Mouse (Mus musculus): ENCODE measurements around the gene Sorbs1. TPM values are rescaled to one million over a fixed set of nuclear protein-coding genes. Genes with fewer than 3 reads are reported as not detected.

The Sorbs1 gene
- polyA plus RNA-seq, 1 experiment from 2014 or later, result 46.5 TPM

GRCm38 (mm10) chr19:40477445-40477941, 36.1 kb downstream of the Sorbs1 start:
- H3K4me3 ChIP-seq (replicated peaks; ENCODE audit: low read depth, low read length), result no peak overlapping the region
- H3K9me3 ChIP-seq (replicated peaks; ENCODE audit: low read length), result no peaks in the 10 kb centered on the region
- no peak overlapping the region for H3K9ac ChIP-seq (ENCODE audit: low read depth, low read length)
- no peaks in the 10 kb centered on the region for H3K36me3 ChIP-seq (ENCODE audit: insufficient read depth, low read length)
- DNase-seq (ENCODE audit: low spot score) (no peak), ATAC-seq (replicated peaks; ENCODE audit: low FRiP score, low read depth) (0 out of 2 replicates have a peak, but pooled peaks have one; percentile 49)
- peak overlapping the region; percentile 56 for H3K27ac ChIP-seq
- TF ChIP-seq CTCF (IDR thresholded peaks at IDR 0.05; ENCODE audit: low read depth), result no peak
- peaks cover 13% of the 10 kb centered on the region; the same call in 1 of the 2 replicates for H3K4me1 ChIP-seq (replicated peaks; ENCODE audit: insufficient read depth, low read length)
- no peaks in the 10 kb centered on the region for H3K27me3 ChIP-seq (ENCODE audit: insufficient read depth, low read length)
- WGBS, result 39% methylated on average over 5 of the region's 5 CpGs
- no peak overlapping the region for H3K4me2 ChIP-seq (ENCODE audit: low read length)

GRCm38 (mm10) chr19:40476491-40476890, 37.1 kb downstream of the Sorbs1 start:
- TF ChIP-seq CTCF (IDR thresholded peaks at IDR 0.05; ENCODE audit: low read depth), result no peak
- Histone ChIP-seq H3K4me3 (replicated peaks; ENCODE audit: low read depth, low read length) (no peak overlapping the region), H3K4me2 (ENCODE audit: low read length) (no peak overlapping the region), H3K36me3 (ENCODE audit: insufficient read depth, low read length) (no peaks in the 10 kb centered on the region), H3K27ac (no peak overlapping the region), H3K27me3 (ENCODE audit: insufficient read depth, low read length) (no peaks in the 10 kb centered on the region), H3K4me1 (replicated peaks; ENCODE audit: insufficient read depth, low read length) (peaks cover 13% of the 10 kb centered on the region; the same call in 1 of the 2 replicates), H3K9ac (ENCODE audit: low read depth, low read length) (no peak overlapping the region), H3K9me3 (replicated peaks; ENCODE audit: low read length) (no peaks in the 10 kb centered on the region)
- DNase-seq (ENCODE audit: low spot score), result no peak
- no peak for ATAC-seq (replicated peaks; ENCODE audit: low FRiP score, low read depth)
- WGBS, result 84% methylated on average over 4 of the region's 4 CpGs

- no peaks in the 10 kb centered on the region for H3K9me3 ChIP-seq (replicated peaks; ENCODE audit: low read length)
- DNase-seq (ENCODE audit: low spot score), result no peak
- no peaks in the 10 kb centered on the region for H3K4me1 ChIP-seq (replicated peaks; ENCODE audit: insufficient read depth, low read length)
- no peak for ATAC-seq (replicated peaks; ENCODE audit: low FRiP score, low read depth)
- H3K36me3 ChIP-seq (ENCODE audit: insufficient read depth, low read length), result no peaks in the 10 kb centered on the region
- WGBS, result 74% methylated on average over 10 of the region's 10 CpGs
- no peak overlapping the region for H3K4me2 ChIP-seq (ENCODE audit: low read length)
- H3K9ac ChIP-seq (ENCODE audit: low read depth, low read length), result no peak overlapping the region
- no peaks in the 10 kb centered on the region for H3K27me3 ChIP-seq (ENCODE audit: insufficient read depth, low read length)
- H3K27ac ChIP-seq, result no peak overlapping the region
- no peak for TF ChIP-seq CTCF (IDR thresholded peaks at IDR 0.05; ENCODE audit: low read depth)
- no peak overlapping the region for H3K4me3 ChIP-seq (replicated peaks; ENCODE audit: low read depth, low read length)
These were observed 41.9 kb downstream of the Sorbs1 start for GRCm38 (mm10) chr19:40471526-40472245.

GRCm38 (mm10) chr19:40469792-40470191, 43.8 kb downstream of the Sorbs1 start:
- Histone ChIP-seq H3K4me3 (replicated peaks; ENCODE audit: low read depth, low read length) (no peak overlapping the region), H3K9me3 (replicated peaks; ENCODE audit: low read length) (no peaks in the 10 kb centered on the region), H3K27ac (no peak overlapping the region), H3K4me1 (replicated peaks; ENCODE audit: insufficient read depth, low read length) (peaks cover under 1% of the 10 kb centered on the region; the same call in 1 of the 2 replicates), H3K27me3 (ENCODE audit: insufficient read depth, low read length) (no peaks in the 10 kb centered on the region), H3K4me2 (ENCODE audit: low read length) (no peak overlapping the region), H3K9ac (ENCODE audit: low read depth, low read length) (no peak overlapping the region), H3K36me3 (ENCODE audit: insufficient read depth, low read length) (no peaks in the 10 kb centered on the region)
- 69% methylated on average over 5 of the region's 5 CpGs for WGBS
- no peak for TF ChIP-seq CTCF (IDR thresholded peaks at IDR 0.05; ENCODE audit: low read depth)
- no peak for DNase-seq (ENCODE audit: low spot score)
- no peak for ATAC-seq (replicated peaks; ENCODE audit: low FRiP score, low read depth)

DNA sequence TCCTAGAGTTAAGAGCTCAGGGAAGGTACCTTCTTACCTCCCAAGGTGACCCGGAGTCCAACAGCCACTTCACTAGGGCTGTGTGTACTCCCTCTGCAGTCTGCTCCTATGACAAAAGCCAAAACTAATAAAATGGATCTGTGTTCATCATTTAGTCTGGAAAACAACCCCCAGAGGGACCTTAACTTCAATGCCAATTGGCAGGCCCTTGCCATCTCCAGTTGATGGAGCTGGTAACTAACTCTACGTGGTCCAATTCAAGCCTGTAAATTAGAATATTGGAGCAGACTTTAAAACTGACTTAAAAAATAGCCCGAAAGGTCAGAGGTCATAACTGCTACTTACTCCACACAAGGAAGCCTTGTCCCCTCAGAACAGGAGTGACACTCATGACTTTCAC, 45.3 kb downstream of the Sorbs1 start:
- no peak overlapping the region for H3K9ac ChIP-seq (ENCODE audit: low read depth, low read length)
- H3K9me3 ChIP-seq (replicated peaks; ENCODE audit: low read length), result no peaks in the 10 kb centered on the region
- DNase-seq (ENCODE audit: low spot score) (no peak), ATAC-seq (replicated peaks; ENCODE audit: low FRiP score, low read depth) (no peak)
- H3K27me3 ChIP-seq (ENCODE audit: insufficient read depth, low read length), result no peaks in the 10 kb centered on the region
- H3K4me3 ChIP-seq (replicated peaks; ENCODE audit: low read depth, low read length), result no peak overlapping the region
- no peak overlapping the region for H3K4me2 ChIP-seq (ENCODE audit: low read length)
- 80% methylated on average over 3 of the region's 3 CpGs for WGBS
- no peaks in the 10 kb centered on the region for H3K36me3 ChIP-seq (ENCODE audit: insufficient read depth, low read length)
- H3K27ac ChIP-seq, result no peak overlapping the region
- TF ChIP-seq CTCF (IDR thresholded peaks at IDR 0.05; ENCODE audit: low read depth), result no peak
- H3K4me1 ChIP-seq (replicated peaks; ENCODE audit: insufficient read depth, low read length), result peaks cover 4% of the 10 kb centered on the region; the same call in 1 of the 2 replicates

GRCm38 (mm10) chr19:40467810-40468209, 45.8 kb downstream of the Sorbs1 start:
- Histone ChIP-seq H3K27me3 (ENCODE audit: insufficient read depth, low read length) (no peaks in the 10 kb centered on the region), H3K9ac (ENCODE audit: low read depth, low read length) (no peak overlapping the region), H3K27ac (no peak overlapping the region), H3K4me3 (replicated peaks; ENCODE audit: low read depth, low read length) (no peak overlapping the region), H3K36me3 (ENCODE audit: insufficient read depth, low read length) (no peaks in the 10 kb centered on the region), H3K4me1 (replicated peaks; ENCODE audit: insufficient read depth, low read length) (peaks cover 4% of the 10 kb centered on the region; the same call in 1 of the 2 replicates), H3K9me3 (replicated peaks; ENCODE audit: low read length) (no peaks in the 10 kb centered on the region), H3K4me2 (ENCODE audit: low read length) (no peak overlapping the region)
- no peak for ATAC-seq (replicated peaks; ENCODE audit: low FRiP score, low read depth)
- 68% methylated on average over 9 of the region's 9 CpGs for WGBS
- DNase-seq (ENCODE audit: low spot score), result no peak
- TF ChIP-seq CTCF (IDR thresholded peaks at IDR 0.05; ENCODE audit: low read depth), result no peak
